Mouse (Mus musculus) liver, embryonic 15.5 days (tissue): ENCODE measurements around the gene Wscd2. TPM values are rescaled to one million over a fixed set of nuclear protein-coding genes. Genes with fewer than 3 reads are reported as not detected.

Experiments used
- ATAC-seq: fragments of 200-750 bp; cut with Nextera tagmentation; 2 replicates; pipeline ENCODE4 v1.8.0; 2017; ENCODE audit warnings: moderate number of reproducible peaks, mild to moderate bottlenecking, moderate library complexity; ENCODE audit not compliant: insufficient read depth
- H3K27ac ChIP-seq: fragments of 300-500 bp; sonication (generic); replicated peaks from 2 replicates; pipeline ENCODE4 v1.5.1; 2015; ENCODE audit warnings: mild to moderate bottlenecking, inconsistent platforms
- H3K27me3 ChIP-seq: fragments of 300-500 bp; sonication (generic); 2 replicates; pipeline ENCODE4 v1.6.1; 2015; ENCODE audit warnings: mild to moderate bottlenecking, inconsistent platforms
- H3K36me3 ChIP-seq: fragments of 300-500 bp; sonication (generic); replicated peaks from 2 replicates; pipeline ENCODE4 v1.6.1; 2015; ENCODE audit warnings: moderate library complexity, mild to moderate bottlenecking, inconsistent platforms
- H3K4me1 ChIP-seq: fragments of 300-500 bp; sonication (generic); replicated peaks from 2 replicates; pipeline ENCODE4 v1.6.1; 2015; ENCODE audit warnings: inconsistent platforms
- H3K4me2 ChIP-seq: fragments of 300-500 bp; sonication (generic); 2 replicates; pipeline ENCODE4 v1.6.1; 2015; ENCODE audit warnings: moderate library complexity, mild to moderate bottlenecking, inconsistent platforms
- H3K4me3 ChIP-seq: fragments of 300-500 bp; sonication (generic); replicated peaks from 2 replicates; pipeline ENCODE4 v1.5.1; 2015; ENCODE audit warnings: mild to moderate bottlenecking, inconsistent platforms
- H3K9ac ChIP-seq: fragments of 300-500 bp; sonication (generic); 2 replicates; pipeline ENCODE4 v1.6.1; 2015; ENCODE audit warnings: moderate library complexity, mild to moderate bottlenecking, inconsistent platforms
- H3K9me3 ChIP-seq: fragments of 300-500 bp; sonication (generic); replicated peaks from 2 replicates; pipeline ENCODE4 v1.6.1; 2016; ENCODE audit warnings: inconsistent platforms
- WGBS: fragments of 180-500 bp; shearing (Covaris S2); methylation state at CpG from one replicate; pipeline ENCODE4 v1.1.7; 2015; ENCODE audit warnings: mixed read lengths; ENCODE audit not compliant: insufficient replicate concordance; 5-methylcytosine and 5-hydroxymethylcytosine counted together
- polyA plus RNA-seq: library from polyadenylated mRNA; unstranded; fragments of >200 nt; fragmentation: Nextera tagmentation; extraction: Ambion mirVana; gene quantifications from 2 replicates; pipeline ENCODE4 v1.2.1, GENCODE M21; 2015

Wscd2 gene
- polyA plus RNA-seq, 1 experiment from 2014 or later = 0.15 TPM

DNA sequence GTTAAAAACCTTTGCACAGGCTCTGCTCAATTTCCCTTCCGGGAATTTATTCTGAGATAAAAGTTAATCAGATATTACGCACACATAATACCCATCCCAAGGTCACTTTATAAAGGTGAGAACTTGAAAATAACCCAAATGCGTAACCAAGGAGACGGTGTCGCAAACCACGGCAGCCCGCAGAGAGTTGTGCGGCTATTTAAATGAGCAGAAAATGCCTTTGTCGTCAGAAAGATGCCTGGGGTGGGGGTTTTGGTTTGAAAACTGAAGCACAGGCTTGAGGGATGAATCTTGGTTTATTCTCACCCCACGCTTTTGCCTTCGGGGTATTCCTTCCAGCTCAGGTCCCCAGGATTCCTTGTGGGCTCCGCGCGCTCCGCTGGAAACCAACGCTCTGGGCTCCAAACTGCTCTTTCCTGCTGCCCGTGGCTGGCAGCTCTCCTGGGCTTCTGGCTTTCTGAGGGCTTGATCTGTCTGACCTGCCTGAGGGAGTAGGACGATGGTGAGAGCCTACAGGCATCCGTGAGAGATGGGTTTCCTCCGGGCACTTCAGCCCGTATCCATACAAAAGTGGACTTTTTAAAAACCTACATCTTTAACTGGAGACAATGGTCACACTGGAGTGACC, 28.0 kb upstream of the Wscd2 start:
- Histone ChIP-seq H3K4me3 (no peak overlapping the region), H3K27me3 (peaks cover 19% of the 10 kb centered on the region), H3K9ac (no peak overlapping the region), H3K4me2 (no peak overlapping the region), H3K4me1 (no peaks in the 10 kb centered on the region), H3K36me3 (no peaks in the 10 kb centered on the region), H3K27ac (no peak overlapping the region), H3K9me3 (no peaks in the 10 kb centered on the region)
- no peak for ATAC-seq
- 41% methylated on average over 21 of the region's 21 CpGs for WGBS

DNA sequence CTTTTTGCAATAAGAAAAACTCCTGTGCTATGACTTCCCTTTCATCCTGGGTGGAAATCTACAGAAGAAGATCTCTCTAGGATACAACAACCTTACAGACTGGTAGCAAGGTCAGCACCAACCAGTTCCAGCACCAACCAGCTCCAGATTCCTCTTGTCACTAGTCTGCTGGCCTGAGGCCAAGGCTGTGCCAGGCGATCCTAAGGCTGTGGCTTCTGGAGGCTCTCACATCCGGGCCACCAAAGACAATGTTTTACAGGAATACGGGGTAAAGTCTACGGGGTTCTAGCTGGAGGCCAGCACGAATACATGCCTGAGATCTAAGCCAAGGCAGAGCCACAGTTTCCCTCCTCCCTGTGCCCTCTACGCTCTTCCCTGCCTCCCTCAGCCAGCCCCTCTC, 25.4 kb upstream of the Wscd2 start:
- Histone ChIP-seq H3K4me2 (no peak overlapping the region), H3K36me3 (no peaks in the 10 kb centered on the region), H3K27me3 (peaks cover 19% of the 10 kb centered on the region), H3K9me3 (no peaks in the 10 kb centered on the region), H3K27ac (no peak overlapping the region), H3K4me1 (no peaks in the 10 kb centered on the region), H3K9ac (no peak overlapping the region), H3K4me3 (no peak overlapping the region)
- WGBS = 77% methylated on average over 6 of the region's 6 CpGs
- no peak for ATAC-seq

GRCm38 (mm10) chr5:113466536-113466935, 23.6 kb upstream of the Wscd2 start:
- Histone ChIP-seq H3K9ac (no peak overlapping the region), H3K4me2 (no peak overlapping the region), H3K27ac (no peak overlapping the region), H3K9me3 (no peaks in the 10 kb centered on the region), H3K4me3 (no peak overlapping the region), H3K4me1 (no peaks in the 10 kb centered on the region), H3K36me3 (no peaks in the 10 kb centered on the region), H3K27me3 (peaks cover 17% of the 10 kb centered on the region)
- 66% methylated on average over 6 of the region's 6 CpGs for WGBS
- no peak for ATAC-seq

- no peak overlapping the region for H3K27ac ChIP-seq
- no peak for ATAC-seq
- H3K27me3 ChIP-seq = peaks cover 12% of the 10 kb centered on the region
- WGBS = 43% methylated on average over 4 of the region's 4 CpGs
- no peaks in the 10 kb centered on the region for H3K4me1 ChIP-seq
- H3K36me3 ChIP-seq = no peaks in the 10 kb centered on the region
- no peak overlapping the region for H3K9ac ChIP-seq
- no peak overlapping the region for H3K4me2 ChIP-seq
- H3K9me3 ChIP-seq = no peaks in the 10 kb centered on the region
- no peak overlapping the region for H3K4me3 ChIP-seq
Measured at GRCm38 (mm10) chr5:113467072-113467471, 23.1 kb upstream of the Wscd2 start.

DNA sequence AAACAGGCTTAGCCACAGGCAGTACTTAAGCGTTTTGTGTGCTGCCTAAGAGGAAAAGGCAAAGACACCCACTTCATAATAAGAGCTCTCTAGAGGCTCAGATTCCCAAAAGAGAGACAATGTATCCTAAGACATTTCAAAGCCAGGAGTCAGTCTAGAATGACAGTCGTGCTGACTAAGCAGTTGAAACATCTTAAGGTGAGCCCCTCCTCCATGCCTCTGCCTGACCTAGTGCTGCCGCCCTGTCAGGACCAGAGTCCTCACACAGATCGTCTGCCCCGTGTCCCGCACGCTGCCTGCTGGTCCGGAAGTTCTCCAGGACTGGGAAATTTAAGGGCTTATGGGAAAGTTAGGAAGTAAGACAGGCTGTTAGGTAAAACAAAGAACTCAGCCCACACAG, 22.4 kb upstream of the Wscd2 start:
- no peak for ATAC-seq
- 1% methylated on average over 8 of the region's 8 CpGs for WGBS
- Histone ChIP-seq H3K9me3 (no peaks in the 10 kb centered on the region), H3K4me1 (no peaks in the 10 kb centered on the region), H3K4me3 (no peak overlapping the region), H3K27ac (no peak overlapping the region), H3K4me2 (no peak overlapping the region), H3K9ac (no peak overlapping the region), H3K27me3 (peaks cover 5% of the 10 kb centered on the region; the same call in 1 of the 2 replicates), H3K36me3 (no peaks in the 10 kb centered on the region)

DNA sequence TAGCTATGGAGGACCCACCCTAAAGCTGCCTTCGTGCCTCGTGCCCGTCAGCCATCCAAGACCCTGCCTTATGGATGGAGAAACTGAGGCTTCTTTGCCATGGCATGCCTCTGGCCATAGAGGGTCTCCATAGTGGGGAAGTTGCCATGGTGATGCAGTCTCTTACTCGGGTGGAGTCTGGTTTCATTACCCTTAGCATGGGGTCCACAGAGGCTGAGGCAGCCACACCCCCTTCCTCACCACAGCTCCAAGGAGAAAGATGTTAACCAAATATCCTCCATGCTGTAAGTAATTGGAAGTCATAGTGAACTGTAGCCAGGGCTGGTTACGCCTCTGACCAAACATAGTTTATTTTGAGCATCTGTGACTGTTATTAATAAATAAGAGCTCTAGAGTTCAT, 21.5 kb upstream of the Wscd2 start:
- Histone ChIP-seq H3K4me3 (no peak overlapping the region), H3K27me3 (no peaks in the 10 kb centered on the region), H3K4me2 (no peak overlapping the region), H3K4me1 (no peaks in the 10 kb centered on the region), H3K36me3 (no peaks in the 10 kb centered on the region), H3K9ac (no peak overlapping the region), H3K9me3 (no peaks in the 10 kb centered on the region), H3K27ac (no peak overlapping the region)
- ATAC-seq = no peak
- 61% methylated on average over 5 of the region's 5 CpGs for WGBS

GRCm38 (mm10) chr5:113469231-113469630, 20.9 kb upstream of the Wscd2 start:
- Histone ChIP-seq H3K9me3 (no peaks in the 10 kb centered on the region), H3K4me3 (no peak overlapping the region), H3K4me1 (no peaks in the 10 kb centered on the region), H3K27ac (no peak overlapping the region), H3K27me3 (no peaks in the 10 kb centered on the region), H3K36me3 (no peaks in the 10 kb centered on the region), H3K9ac (no peak overlapping the region), H3K4me2 (no peak overlapping the region)
- no peak for ATAC-seq
- 80% methylated on average over 5 of the region's 5 CpGs for WGBS

DNA sequence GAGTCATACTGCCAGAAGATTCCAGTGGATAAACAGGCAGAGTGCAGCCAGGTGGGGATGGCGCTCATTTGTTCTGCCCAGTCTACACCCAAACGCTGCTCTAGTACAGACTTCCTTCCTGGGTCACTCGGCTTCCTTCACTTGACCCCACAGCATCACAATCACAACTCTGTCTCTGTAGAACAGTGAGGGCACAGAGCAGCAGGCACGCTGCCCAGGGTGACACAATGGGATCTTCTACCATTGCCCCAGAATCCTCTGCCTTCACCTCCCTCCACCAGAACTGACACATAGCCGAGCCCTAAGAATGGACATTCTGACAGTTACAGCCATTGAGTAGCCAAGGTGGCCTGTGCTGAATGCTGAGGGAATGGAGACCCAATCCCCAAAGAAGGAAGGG, 20.3 kb upstream of the Wscd2 start:
- Histone ChIP-seq H3K36me3 (no peaks in the 10 kb centered on the region), H3K4me3 (no peak overlapping the region), H3K27me3 (no peaks in the 10 kb centered on the region), H3K9me3 (no peaks in the 10 kb centered on the region), H3K4me2 (no peak overlapping the region), H3K27ac (no peak overlapping the region), H3K9ac (no peak overlapping the region), H3K4me1 (no peaks in the 10 kb centered on the region)
- WGBS = 52% methylated on average over 5 of the region's 5 CpGs
- no peak for ATAC-seq

- Histone ChIP-seq H3K4me3 (no peak overlapping the region), H3K9ac (no peak overlapping the region), H3K36me3 (no peaks in the 10 kb centered on the region), H3K9me3 (no peaks in the 10 kb centered on the region), H3K4me1 (no peaks in the 10 kb centered on the region), H3K27ac (no peak overlapping the region), H3K27me3 (no peaks in the 10 kb centered on the region), H3K4me2 (no peak overlapping the region)
- WGBS = 47% methylated on average over 4 of the region's 4 CpGs
- no peak for ATAC-seq
Measured at GRCm38 (mm10) chr5:113471417-113471816, 18.7 kb upstream of the Wscd2 start.

GRCm38 (mm10) chr5:113472339-113472738, 17.8 kb upstream of the Wscd2 start:
- no peaks in the 10 kb centered on the region for H3K36me3 ChIP-seq
- no peak overlapping the region for H3K9ac ChIP-seq
- H3K27ac ChIP-seq = no peak overlapping the region
- no peak overlapping the region for H3K4me3 ChIP-seq
- no peaks in the 10 kb centered on the region for H3K4me1 ChIP-seq
- no peak overlapping the region for H3K4me2 ChIP-seq
- no peak for ATAC-seq
- 46% methylated on average over 7 of the region's 7 CpGs for WGBS
- no peaks in the 10 kb centered on the region for H3K9me3 ChIP-seq
- H3K27me3 ChIP-seq = no peaks in the 10 kb centered on the region

GRCm38 (mm10) chr5:113476816-113477215, 13.3 kb upstream of the Wscd2 start:
- H3K4me3 ChIP-seq = no peak overlapping the region
- H3K4me2 ChIP-seq = no peak overlapping the region
- no peaks in the 10 kb centered on the region for H3K27me3 ChIP-seq
- 26% methylated on average over 6 of the region's 6 CpGs for WGBS
- no peak overlapping the region for H3K27ac ChIP-seq
- no peaks in the 10 kb centered on the region for H3K4me1 ChIP-seq
- H3K9ac ChIP-seq = no peak overlapping the region
- H3K9me3 ChIP-seq = no peaks in the 10 kb centered on the region
- H3K36me3 ChIP-seq = no peaks in the 10 kb centered on the region
- ATAC-seq = no peak

DNA sequence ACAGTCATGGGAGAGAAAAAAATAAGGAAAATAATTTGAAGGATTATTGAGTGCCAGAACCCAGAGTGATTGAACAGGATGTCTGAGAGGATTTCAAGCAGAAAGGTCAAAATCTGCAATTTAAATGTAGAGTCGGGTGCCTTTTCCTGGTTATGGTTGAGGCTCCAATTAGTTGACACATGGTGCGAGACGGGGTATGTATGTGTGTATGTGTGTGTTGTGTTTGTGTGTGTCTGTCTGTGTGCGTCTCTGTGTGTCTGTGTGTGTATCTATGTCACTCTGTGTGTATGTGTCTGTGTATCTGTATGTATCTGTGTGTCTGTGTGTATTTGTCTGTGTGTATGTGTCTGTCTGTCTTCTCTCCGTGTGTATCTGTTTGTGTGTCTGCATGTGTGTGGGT, 11.1 kb upstream of the Wscd2 start:
- Histone ChIP-seq H3K36me3 (no peaks in the 10 kb centered on the region), H3K4me2 (no peak overlapping the region), H3K9me3 (no peaks in the 10 kb centered on the region), H3K27me3 (no peaks in the 10 kb centered on the region), H3K4me1 (no peaks in the 10 kb centered on the region), H3K4me3 (no peak overlapping the region), H3K9ac (no peak overlapping the region), H3K27ac (no peak overlapping the region)
- WGBS = 64% methylated on average over 5 of the region's 5 CpGs
- no peak for ATAC-seq
